Mouse (Mus musculus): ENCODE results near the gene Cmtm8.
A peak's percentile ranks its signal among the peaks of the same experiment; 100 is the strongest.

The Cmtm8 gene

DNA sequence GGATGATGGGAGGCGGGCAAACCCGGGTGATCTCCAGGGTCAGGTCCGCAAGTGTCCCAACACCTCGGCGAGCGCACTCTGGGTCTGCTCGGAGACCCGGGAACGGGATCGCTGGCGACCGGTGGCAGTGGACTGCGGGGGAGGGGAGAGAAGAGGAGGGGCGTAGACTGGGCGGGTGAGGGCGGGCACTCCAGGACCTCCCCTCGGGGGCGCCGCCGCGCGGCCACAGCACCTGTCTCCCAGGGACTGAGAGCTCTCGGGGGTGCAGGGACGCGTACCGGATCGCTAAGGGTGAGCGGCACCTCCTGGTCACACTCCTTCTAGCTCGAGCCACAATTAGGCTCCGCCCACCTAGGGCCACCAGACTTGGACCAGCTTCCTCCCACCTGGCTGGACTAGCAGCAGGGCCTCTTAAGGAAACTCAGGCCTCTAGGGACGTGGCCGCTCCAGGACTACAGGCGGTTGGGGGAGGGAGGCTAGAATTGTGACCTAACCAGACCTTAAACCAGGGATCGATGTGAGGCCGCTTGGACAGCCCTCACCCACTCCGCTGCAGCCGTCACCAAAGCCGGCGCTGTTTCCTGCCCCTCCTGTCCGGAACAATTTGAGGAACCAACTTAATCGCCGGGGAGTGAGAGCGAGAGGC is at the start of gene Cmtm8:
TSS of gene Cmtm8 (minus strand) at position 140 of the 646 bp plus-strand sequence.
- DNase-seq (ENCODE audit: low spot score), result peak; percentile 16

GRCm38 (mm10) chr9:114892974-114893373 is 49.0 kb upstream of the Cmtm8 start:
- DNase-seq (ENCODE audit: low spot score), result no peak

- DNase-seq (ENCODE audit: low spot score), result no peak
Measured at GRCm38 (mm10) chr9:114890377-114890776, 46.4 kb upstream of the Cmtm8 start.

GRCm38 (mm10) chr9:114888856-114889407 is 45.0 kb upstream of the Cmtm8 start:
- no peak for DNase-seq (ENCODE audit: low spot score)

DNA sequence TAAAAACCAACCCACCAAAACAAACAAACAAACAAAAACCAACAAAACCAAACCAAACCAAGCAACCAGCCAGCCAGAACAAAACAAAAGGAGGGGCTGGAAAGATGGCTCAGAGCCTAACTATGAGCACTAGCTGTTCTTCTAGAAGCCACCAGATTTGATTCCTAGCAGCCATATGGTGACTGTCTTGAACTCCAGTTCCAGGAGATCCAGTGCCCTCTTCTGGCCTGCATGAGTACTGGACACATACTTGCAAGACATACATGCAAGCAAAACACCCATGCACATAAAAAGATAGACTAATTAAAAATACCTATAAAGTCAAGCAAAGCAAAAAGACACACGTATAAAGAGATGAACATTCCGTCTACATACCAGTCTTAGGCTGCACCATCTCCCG is 43.7 kb upstream of the Cmtm8 start:
- no peak for DNase-seq (ENCODE audit: low spot score)

DNA sequence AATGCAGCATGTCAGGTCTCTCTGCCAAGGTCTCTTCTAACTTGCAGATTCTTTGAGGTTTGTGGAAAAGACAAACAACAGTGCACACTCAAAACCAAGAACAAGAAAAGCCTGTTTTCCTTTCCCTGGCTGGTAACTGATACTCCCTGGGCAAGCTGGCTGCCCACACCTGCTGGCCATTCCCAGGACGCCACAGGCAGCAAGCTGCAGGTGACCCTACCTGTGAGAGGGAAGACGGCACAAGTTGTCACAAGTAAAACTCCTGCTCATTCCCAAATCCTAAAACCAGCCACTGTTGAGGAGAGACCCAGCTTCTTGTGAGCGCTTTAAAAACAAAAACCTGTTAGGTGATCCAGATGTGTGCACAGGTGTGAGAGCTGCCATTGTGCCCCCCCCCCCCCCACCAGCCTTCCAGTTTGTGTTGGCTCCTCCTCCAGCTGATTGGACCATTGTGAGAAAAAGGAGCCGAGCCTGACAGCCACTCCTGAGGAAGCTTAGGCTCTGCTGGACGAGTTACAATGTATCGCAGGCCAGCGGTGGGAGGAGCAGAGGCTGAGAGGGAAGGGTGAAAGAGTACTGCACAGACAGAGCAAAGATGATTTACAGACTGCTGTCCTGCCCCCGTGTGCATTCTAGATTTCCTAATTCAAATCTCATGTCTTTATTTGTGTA is 42.2 kb upstream of the Cmtm8 start:
- DNase-seq (ENCODE audit: low spot score), result no peak

DNA sequence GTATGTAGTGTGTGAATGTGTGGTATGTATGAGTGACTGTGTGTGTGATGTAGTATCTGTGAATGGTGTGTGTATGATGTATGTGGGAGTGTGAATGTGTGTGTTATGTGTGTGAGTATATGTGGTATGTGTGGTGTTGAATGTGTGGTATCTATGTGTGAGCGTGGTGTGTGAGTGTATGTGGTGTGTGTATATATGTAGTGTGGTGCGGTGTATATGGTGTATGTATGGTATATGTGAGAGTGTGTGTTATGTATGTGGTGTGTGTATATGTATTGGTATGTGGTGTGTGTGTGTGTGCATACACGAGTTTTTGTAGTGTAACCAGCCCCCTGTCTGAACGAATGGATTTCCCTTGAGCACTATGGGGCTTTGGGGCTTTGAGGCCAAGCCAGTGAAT is 41.6 kb upstream of the Cmtm8 start:
- DNase-seq (ENCODE audit: low spot score), result no peak

DNA sequence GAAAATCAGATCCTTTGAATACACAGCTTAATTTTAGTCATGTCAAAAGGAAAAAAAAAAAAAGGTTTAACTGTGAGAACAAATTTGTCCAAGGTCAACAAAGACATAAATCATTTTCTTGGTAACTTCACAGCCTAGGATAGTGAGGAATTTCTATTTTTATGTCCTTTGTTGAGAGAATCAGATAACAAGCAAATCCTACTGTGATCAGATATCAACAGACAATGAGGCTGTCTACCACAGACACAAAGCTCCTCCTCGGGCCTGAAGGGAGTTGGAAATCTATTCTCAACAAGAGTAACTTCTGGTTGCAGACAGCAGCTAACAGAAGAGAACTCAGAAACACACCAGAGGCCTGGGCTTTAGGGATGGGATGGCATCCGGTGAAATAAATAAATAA is 38.0 kb upstream of the Cmtm8 start:
- no peak for DNase-seq (ENCODE audit: low spot score)

DNA sequence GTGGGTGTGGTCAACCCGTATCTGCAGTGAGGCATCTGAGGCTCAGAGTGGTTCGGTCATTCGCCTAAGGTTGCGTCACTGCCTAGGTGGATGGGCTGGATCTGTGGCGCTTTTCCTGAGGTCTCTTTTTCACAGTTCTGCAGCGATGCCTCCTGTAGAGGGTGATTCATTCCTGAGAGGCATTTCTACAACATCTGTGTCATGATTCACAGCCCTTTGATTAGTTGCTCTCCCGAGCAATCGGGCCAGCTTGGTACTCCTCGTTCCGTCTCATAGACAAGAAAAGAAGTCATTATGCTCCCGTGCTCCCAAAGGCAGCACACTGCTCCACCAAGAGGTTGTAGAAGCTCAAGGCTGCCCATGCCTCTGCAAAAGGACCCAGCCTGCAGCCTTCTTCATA is 11.4 kb upstream of the Cmtm8 start:
- no peak for DNase-seq (ENCODE audit: low spot score)

DNA sequence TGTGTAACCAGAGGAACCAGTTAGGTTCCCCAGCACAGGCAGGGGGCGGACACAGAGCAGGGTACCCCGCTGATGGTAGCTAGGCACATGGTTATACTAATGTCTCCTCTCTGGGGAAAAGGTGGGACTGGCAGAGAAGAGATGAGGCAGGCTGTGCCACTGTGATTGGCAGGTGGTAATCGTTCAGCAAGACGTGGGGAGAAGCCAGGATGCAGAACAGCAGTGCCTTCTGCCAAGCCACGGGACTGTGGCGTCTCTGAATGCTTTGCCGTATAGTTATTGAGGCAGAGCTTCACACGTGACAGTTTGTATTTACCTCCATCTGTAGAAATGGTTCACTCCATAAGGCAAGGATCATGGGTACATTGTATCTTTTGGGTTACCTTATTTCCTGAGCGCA is 10.7 kb upstream of the Cmtm8 start:
- no peak for DNase-seq (ENCODE audit: low spot score)

DNA sequence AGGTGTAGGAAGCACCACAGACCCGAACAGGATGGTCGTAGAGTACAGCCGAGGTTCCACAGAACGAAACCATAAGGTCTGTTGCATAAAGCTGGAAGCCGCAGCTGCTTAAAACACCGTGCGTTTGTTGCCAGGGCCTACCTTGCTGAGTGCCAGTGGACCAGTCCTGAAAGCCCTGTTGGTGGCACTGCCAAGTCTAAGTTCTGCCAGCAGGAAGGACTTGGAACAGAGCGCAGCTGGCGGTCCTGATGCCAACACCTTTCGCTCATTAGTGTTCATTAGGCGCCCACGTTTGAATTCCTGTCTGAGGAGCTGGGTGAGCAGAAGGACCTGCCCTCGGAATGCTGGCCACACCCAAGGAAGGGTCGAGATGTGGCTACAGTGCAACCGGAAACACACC is 9.4 kb upstream of the Cmtm8 start:
- DNase-seq (ENCODE audit: low spot score), result no peak

- no peak for DNase-seq (ENCODE audit: low spot score)
Measured at GRCm38 (mm10) chr9:114851419-114852190, 7.6 kb upstream of the Cmtm8 start.

DNA sequence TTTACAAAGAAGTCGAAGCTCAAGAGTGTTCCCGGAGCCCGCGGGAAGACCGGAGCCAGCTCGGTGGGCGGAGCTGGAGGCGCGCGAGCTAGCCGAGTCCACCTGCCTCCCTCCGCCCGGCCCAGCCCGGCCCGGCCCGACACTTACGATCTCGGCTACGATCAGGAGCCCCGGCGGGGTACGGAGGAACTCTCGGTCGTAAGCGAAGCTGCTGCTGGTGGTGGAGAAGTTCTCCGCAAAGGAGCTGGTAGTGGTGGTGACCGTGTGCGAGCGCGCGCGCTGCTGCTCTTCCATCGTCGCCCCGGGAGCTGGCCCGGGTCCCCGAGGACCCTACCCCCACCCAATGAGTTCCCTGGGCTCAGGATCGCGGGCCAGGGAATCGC is 331 bp downstream of the Cmtm8 start:
- DNase-seq (ENCODE audit: low spot score), result peak; percentile 12

- no peak for DNase-seq (ENCODE audit: low spot score)
Measured at GRCm38 (mm10) chr9:114842886-114843285, 1.1 kb downstream of the Cmtm8 start.

- no peak for DNase-seq (ENCODE audit: low spot score)
Measured at GRCm38 (mm10) chr9:114842269-114842668, 1.7 kb downstream of the Cmtm8 start.

DNA sequence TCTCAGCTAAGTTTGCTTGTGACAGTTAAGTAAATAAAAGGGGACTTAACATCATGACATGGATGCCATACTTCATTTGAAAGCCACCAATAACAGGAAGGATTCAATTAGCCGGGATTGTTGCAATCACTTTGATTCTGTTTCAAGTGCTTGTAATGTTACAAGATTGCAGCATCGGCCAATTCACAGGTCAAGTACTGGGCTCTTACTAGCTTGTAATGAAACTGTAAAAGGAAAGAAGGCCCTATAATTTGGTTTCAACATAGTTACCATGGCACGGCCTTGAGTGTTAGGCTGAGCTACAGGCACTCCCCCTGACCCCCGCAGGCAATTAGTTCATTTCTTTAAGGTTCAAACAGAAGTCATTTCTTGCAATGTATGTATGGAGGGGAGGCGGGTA is 5.1 kb downstream of the Cmtm8 start:
- DNase-seq (ENCODE audit: low spot score), result no peak

- no peak for DNase-seq (ENCODE audit: low spot score)
Measured at GRCm38 (mm10) chr9:114831527-114831926, 12.4 kb downstream of the Cmtm8 start.

- DNase-seq (ENCODE audit: low spot score), result no peak
Measured at GRCm38 (mm10) chr9:114830351-114830750, 13.6 kb downstream of the Cmtm8 start.

GRCm38 (mm10) chr9:114829669-114830068 is 14.3 kb downstream of the Cmtm8 start:
- no peak for DNase-seq (ENCODE audit: low spot score)

- DNase-seq (ENCODE audit: low spot score), result no peak
Measured at GRCm38 (mm10) chr9:114828377-114828776, 15.6 kb downstream of the Cmtm8 start.

GRCm38 (mm10) chr9:114827242-114827852 is 16.6 kb downstream of the Cmtm8 start:
- DNase-seq (ENCODE audit: low spot score), result no peak

GRCm38 (mm10) chr9:114824166-114824565 is 19.8 kb downstream of the Cmtm8 start:
- no peak for DNase-seq (ENCODE audit: low spot score)
